Mouse (Mus musculus) heart, adult 18-20 months (tissue): Measurements from ENCODE around the gene Amn. TPM values are rescaled to one million over a fixed set of nuclear protein-coding genes. Genes with fewer than 3 reads are reported as not detected.

Source experiments
- DNase-seq, 2 experiments: peaks; one replicate each; pipeline ENCODE4 v3.0.0; 2021 to 2022; ENCODE audit warnings: mixed read lengths in 1 of 2
- long read RNA-seq, 2 experiments: library from polyadenylated mRNA; stranded (forward); transcript quantifications; one replicate each; pipeline ENCODE4 v2.0.0; 2021
- total RNA-seq, 2 experiments: library from RNA; stranded (reverse); gene quantifications; 2 replicates each; pipeline ENCODE4 v1.2.3; 2021

Gene Amn
- total RNA-seq: not detected
- long read RNA-seq, experiment 1: 0 reads
- long read RNA-seq, experiment 2: 0 reads

DNA sequence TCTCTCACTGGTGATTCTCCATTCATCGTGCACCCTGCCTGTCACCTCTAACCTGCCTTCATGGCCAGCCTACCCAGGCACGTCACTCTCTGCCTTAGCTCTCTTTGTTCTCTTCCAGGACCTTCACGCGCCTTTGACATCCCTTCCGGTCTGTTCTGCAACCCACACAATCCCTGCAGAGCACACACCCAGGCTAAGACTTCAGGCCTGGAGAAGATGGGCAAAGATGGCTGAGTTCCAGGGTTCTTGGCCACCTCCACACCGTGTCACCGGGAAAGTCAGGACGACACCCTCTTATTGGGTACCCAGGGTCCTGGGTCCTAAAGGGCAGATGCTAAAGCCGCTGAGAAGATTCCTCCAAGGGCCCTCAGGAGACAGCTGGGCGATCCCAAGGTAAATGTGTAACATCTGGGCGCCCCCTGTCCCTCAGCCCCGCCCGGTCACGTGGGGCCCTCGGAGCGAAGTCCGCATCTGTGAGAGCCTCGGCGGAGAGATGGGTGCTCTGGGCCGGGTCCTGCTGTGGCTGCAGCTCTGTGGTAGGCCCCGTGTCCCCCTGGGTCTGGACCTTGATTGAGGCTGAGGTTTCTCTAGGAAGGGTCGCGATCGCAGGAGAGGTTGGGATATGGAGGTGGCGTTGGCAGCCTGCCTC is at the start of gene Amn:
Gene Amn, plus strand, starts transcription at position 467 of the 649 bp plus-strand sequence.
- DNase-seq: no peak

DNA sequence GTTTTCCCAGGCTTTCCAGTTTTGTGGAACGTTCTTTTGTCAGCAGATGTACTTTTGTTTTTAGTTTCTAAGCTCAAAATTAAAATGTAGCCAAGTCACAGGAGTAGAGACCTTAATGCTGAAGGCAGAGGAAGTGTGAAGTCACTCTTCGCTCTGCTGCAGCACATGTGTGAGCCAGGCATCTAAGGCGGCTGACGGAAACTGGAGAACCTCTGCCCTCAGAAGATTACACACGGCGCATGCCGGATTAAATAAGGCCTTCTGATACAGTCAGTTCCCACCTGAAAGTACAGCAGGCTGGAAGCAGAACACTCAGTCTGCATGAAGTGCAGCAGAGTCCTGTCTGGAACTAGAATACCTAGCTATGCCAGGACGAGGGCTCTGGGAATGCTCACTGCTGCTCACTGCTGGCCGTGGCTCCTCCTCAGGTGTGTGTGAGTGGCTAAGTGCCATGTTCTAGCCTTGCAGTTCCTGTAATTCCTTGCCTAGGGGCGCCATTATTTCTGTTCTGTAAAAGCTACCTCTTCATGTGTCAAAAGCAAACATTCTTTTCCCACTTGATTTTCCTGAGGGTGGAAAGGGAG is 45.6 kb upstream of the Amn start:
- no peak for DNase-seq

DNA sequence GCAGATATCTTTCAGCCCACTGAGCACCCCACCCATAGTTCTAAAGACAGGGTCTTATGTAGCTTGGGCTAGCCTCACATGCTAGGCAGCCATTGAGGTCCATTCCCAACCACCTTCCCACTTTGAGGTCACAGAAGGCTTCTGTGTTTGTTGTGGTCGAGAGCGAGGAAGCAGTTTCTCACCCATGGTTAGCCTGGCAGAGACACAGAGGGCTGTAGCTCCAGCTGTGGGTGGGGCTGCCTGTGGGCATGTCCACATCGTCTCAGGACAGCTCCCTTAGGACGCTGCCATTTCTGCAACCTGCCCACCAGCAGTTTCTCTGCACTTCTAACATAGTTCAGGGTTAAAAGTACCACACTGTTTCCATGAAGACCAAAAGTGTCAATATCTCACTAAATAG is 43.5 kb upstream of the Amn start:
- DNase-seq: no peak

DNA sequence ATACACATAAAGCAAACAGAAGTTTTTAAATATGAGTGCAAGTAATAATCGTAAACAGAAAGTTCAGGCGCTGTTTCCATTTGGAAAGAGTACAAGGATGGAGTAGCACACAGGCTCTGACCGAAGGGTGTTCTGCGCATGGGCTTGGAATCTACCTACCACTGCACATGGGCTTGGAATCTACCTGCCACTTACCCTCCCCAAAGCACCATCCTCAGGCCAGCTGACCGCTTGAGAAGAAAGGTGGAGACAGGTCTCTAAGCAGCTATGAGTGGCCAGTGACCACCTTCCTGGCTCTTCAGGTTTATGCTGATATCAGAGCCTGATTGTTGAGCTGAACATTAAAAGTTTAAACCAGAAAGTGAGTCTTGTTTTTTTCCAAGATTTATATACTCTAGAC is 42.4 kb upstream of the Amn start:
- no peak for DNase-seq

DNA sequence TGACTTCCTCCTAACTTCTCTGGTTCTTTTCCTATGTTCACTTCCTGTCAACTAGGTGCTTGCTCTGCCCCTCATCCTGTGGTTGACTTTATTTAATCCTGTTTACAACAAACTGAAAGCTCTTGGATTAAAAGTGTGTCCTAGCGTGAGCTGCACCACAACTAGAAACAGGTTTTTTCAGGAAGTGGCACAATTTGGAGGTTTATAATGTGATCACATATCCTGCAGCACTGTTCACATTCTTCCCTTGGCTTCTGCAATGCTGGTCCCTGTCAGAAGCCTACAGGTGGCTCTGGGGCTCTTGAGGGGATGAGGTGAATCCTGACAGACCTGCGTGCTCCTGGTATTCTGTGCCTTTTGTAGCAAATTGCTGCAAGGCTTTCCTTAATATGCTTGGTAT is 40.1 kb upstream of the Amn start:
- DNase-seq: no peak

DNA sequence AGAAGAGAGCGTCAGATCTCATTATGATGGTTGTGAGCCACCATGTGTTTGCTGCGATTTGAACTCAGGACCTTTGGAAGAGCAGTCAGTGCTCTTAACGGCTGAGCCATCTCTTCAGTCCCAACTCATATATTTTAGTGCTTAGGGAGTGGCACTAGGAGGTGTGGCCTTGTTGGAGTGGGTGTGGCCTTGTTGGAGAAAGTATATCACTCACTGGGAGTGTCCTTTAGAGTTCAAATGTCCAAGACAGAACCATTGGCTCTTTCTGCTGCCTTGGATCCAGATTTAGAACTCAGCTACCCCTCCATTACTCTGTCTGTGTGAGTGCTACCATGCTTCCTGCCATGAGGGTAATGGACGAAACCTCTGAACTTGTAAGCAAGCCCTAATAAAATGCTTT is 37.1 kb upstream of the Amn start:
- DNase-seq: no peak

DNA sequence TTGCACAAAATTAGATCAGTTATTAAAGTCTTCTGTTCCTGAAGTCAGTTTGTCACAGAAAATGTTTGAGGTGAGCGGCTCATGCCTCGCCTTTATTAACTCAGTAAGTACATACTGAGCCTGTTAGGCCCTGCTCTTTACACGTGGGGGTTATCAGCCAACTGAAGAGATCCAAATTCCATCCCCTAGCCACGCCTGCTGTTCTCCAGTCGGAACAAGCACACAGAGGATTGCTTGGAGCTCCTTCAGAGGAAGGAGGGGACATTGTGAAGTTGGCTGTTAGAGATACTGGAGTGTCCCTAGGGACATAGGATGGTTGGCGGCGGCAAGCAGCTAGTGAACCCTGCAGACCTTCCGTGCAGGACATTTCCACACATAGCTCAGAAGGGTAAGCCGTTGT is 36.5 kb upstream of the Amn start:
- peak; percentile 14 to 51 for DNase-seq

DNA sequence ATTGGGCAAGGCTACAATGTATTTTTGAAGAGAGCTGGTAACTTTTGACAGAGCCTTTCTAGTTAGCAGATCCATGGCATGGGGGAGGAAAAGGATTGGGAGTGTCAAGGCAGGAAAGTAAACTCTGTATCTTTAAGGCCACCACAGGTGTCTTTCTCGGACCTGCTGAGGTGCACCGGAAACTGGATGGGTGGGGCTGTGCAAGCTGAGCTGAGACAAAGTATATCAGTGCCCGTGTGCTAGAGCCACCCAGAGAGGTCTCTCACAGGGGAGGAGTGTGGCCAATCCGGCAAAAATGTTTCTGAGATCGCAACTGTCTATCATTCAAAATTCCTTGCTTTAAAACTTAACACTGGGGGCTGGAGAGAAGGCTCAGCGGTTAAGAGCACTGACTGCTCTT is 35.3 kb upstream of the Amn start:
- DNase-seq: no peak

DNA sequence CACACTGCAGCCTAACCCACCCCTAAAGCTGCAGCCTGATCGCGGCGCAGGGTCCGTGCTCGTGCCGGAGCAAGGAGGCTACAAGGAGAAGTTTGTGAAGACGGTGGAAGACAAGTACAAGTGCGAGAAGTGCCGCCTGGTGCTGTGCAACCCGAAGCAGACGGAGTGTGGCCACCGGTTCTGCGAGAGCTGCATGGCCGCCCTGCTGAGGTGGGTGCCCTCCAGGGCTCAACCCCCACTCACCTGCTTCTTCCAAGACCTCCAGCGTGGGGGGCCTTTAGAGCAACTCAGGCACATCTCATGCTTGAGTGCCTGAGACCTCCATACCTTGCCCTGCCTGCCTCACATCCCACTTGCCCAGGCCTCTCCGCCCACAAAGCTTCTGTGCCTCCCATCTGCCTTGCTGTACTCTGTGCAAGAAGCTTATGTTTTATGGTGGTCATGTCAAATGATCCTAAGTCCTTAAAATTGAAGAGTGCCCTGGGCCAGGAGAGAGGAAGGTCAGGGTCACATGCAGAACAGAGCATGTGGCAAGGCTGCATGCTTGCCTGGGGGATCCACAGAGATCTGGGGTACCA is 33.2 kb upstream of the Amn start:
- DNase-seq: no peak

DNA sequence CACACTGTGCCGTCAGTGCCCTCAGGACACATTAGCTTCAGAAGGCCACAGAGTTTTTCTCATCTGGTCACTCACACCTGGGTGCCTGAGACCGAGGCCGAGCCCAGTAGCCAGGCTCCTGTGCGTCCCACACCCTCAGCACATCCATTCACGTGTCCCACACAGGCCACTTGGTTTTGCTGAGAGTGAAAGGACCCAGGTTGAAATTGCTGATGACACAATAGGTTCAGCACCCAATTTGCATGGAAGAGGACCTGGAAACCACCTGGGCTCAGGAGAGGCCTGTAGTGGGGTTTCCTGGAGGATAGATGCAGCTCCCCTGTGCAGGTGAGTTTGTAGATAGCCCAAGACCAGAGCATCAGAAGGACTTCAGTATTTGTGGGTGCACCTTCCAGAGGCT is 32.5 kb upstream of the Amn start:
- DNase-seq: no peak

DNA sequence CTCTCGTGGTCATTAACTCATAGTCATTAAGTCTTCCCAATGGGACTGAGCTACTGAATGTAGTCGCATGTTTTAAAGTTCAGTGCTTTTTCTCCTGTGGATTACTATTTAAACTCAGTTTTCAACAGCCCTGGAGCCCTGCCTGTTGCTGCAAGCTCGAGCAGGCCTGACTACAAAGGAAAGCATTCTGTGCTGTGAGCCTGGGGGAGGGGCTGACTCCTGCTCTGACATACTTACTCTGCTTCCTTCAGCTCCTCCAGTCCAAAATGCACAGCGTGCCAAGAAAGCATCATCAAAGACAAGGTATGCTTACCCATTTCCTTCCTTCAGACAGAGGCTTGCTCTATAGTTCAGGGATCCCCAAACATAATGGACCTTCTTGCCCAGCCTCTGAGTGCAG is 32.1 kb upstream of the Amn start:
- no peak for DNase-seq

DNA sequence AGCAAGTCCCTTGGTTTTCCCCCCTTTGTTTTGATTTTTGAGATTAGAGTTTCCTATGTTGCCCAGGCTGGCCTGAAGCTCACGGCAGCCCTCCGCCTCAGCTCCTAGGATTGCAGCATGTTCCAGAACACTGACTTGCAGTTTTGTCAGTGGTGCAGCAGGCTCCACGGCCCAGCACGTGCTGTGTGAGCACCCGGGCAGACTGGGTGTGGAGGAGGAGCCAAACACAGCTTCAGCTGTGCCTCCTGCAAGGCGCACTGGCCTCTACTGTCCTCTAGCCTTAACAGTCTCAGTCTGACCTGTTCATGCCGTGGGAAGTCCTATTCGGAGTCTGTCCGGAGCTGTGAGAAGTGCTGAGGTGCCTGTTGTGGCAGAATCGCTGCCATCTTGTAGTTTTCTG is 31.0 kb upstream of the Amn start:
- no peak for DNase-seq

DNA sequence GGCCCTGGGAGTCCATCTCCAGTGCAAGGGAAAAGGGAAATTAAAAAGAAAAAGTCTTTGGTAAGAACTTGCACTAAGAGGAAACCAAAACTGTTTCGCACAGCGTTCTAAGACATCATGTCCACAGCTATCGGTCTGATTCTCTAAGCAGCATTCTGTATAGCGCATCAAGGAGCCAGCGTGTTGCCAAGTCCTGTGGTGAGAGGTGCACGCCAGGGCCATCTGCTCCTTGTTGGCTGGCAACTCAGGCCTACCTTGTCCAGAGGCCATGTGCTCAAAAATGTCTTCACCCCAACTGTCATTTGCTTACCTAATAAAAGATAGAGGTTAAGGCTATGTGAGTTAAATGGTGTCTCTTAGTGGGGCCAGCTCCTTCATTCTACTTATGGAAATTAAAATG is 29.0 kb upstream of the Amn start:
- no peak for DNase-seq

DNA sequence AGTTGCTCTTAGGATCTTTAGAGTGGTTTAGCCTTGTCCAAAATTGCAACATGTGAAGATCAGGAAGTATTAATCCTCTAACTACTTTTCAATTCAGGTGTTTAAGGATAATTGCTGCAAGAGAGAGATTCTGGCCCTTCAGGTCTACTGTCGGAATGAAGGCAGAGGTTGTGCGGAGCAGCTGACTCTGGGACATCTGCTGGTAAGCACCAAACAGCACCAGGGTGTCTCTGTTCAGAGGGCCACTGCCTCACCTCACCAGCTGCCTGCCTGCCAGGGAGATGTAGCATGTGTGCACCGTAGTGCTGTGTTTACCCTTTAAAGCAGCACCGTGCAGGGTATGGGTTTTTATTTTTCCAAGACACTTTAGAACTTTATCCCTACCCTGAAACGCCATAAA is 28.5 kb upstream of the Amn start:
- DNase-seq: no peak

DNA sequence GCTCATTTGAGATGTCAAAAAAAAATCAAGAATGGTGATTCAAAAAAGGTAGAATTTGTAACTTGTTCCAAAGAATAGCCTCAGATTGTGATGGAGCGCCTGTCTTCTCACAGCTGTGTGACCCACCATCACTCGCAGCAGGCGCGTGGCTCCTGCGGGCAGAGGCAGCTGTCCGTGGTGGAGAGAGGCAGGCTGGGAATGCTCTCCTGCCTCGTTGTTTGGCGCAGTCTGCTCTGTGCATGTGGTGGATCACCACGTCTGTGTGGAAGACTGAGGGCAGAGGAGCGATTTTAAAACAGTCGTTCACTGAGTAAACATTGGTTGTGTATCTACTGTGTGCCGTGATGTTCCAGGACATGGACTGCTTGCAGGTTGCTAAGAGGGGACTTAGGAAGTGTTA is 27.2 kb upstream of the Amn start:
- DNase-seq: no peak

DNA sequence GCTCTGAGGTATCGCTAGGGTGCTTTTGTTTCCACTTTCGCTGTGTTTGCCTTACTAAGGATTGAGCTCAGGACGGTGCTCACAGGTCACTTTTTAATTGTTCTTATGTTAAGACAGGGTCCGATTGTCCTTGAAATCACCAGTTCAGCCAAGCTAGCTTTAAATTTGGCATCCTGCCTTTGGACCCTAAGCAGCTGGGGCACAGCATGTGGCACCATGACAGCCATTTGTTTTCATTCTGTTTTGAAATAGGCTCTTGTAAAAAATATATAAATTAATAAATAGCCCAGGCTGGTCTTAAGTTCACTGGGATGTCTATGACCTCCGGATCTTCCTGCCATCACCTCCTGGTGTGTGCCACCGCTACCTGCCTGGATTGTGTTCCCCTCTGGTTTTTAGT is 25.8 kb upstream of the Amn start:
- no peak for DNase-seq

DNA sequence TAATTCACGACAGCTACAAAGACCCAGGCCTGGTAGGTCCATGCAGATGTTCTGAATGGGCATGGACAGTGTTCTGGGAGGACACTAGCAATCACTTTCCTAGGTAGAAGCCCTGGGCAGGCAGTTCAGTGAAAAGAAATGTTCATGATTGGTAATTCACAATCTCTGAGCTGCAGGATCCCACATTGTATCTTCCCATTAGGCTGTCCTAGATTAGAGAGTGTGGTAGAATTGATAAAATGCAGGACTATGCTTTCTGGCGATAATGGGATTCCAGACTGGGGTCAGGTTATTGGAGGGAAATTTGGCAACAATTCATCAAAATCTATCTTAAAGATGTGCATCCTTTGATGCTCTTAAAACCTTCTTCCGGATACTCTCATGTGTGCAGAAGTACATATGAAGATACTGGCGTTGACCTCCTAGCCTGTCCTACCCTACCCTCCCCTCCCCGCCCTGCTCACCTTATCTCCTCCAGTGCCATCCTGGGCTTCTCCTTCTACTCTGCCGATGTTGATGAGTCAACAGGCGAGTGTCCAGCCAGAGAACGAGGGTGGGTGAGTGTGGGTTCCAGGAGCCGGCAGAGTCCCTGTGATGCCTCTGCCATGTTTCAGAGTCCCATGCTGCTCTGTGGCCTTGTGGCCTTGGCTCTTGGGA is 24.0 kb upstream of the Amn start:
- DNase-seq: no peak

DNA sequence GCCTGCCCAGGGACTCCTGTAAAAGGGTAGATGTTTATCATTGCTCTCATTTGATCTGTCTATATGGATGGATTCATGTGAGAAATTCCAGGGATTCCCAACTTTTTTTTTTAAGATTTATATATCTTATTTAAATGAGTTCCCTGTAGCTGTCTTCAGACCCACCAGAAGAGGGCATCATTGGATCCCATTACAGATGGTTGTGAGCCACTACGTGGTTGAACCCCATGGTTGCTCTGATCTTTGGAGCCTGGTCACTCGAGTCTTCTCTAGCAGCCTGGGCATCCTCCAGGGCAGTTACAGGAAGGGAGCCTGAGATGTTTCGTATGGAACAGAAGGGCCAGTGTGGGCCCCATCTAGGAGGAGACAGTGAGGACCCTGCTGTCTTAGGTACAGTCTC is 21.8 kb upstream of the Amn start:
- no peak for DNase-seq

DNA sequence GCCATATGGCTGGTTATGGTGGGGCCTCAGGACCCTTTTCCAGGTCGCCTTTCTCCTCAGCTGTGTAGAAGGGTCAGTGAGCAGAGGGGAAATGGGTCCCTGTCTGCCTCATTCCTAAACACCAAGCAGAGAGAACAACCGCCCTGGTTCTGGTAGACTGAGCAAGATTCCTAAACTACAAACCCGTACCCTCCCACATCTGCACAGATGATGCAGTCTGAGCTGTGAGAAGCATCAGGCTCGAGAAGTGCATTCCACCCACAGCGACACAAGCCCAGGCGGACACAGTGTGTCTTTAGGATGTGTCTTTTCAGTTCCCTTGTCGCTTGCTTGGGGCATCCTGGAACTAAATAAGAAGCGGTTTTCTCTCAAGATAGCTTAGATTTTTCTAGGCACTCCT is 20.8 kb upstream of the Amn start:
- no peak for DNase-seq

DNA sequence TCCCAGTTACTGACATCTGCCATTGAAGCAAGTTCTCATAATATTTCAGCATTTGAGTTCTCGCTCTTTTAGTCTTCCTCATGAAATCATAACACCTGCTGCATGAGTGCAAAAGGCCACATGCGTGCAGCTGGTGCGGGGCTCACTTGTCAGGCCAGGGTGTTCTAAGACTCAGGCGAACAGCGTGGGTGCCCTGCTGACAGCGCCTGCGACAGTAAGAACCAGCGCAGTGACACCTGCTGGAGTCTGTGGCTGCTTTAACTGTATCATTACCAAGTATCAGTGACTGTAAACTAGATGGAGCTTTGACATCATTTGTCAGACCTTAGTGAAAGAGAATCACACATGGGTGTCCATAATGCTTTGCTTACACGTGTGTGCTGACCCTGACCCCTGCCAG is 19.7 kb upstream of the Amn start:
- no peak for DNase-seq

DNA sequence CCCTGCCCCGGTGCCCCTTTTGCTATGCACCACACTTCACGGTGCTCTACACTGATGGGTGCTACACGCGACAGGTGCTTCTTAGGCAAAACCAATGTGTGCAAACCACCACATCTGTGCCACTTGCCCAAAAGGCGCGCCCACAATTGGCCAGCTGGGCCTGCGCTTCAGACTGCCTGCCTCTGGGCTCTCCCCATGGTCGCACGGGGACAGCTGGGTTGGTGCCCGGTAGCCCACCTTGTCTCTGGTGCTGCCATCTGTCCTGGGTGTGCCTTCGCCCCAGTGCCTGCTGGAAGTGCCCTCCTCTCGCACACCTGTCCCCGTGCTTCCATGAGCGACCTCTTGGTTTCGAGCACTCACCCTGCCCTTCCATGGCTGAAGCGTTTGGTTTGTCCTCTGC is 7.2 kb upstream of the Amn start:
- no peak for DNase-seq

DNA sequence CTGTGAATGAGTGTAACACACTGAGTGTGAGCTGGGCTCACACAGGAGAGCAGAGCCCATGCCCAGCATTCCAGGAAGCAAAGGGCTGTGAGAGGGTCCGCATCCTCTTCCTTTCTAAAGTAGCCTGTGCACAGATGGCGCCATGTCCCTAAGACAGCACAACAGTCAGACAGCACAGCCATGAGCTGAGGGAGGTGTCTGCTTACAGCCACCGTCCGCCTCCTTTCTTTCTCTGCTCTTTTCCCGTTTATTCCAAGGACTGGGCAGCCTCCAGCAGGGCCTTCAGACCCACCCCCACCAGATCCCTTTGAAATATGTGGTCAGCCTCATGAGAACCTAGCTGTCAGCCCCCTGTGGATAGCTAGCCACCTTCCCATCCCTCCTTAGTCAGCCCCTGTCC is 5.7 kb upstream of the Amn start:
- DNase-seq: no peak

DNA sequence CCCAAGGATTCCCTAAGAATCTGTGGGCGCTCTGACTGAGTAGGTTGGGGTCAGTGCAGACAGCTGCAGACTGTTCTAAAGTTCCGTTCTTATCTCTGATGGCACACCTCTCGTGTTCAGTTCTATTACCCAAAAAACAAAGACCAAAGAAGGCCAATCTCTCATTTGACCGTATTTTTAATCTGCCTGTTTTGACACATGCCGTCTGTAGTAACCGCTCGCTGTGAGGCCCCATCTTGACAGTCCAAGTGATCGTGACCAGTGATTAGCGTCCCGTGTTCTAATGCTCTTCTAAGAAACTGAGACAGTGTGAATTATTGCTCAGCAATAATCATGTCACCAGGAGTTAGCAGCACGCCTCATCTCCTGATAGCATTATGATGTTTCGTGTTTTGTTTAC is 4.3 kb upstream of the Amn start:
- DNase-seq: no peak
